Mouse (Mus musculus): ENCODE results near the gene Tmco5.

GRCm38 (mm10) chr2:116876955-116877615, 1.4 kb upstream of the Tmco5 start:
- TF ChIP-seq POLR2A (IDR thresholded peaks at IDR 0.05; ENCODE audit: borderline replicate concordance, insufficient read depth, low read length) (no peak), CTCF (IDR thresholded peaks at IDR 0.05; ENCODE audit: borderline replicate concordance, insufficient read depth, low read depth, low read length) (no peak)

Data from cerebellum, adult 2 months (tissue).